Mouse (Mus musculus) kidney, embryonic 14.5 days (tissue): ENCODE results near the gene Col6a3. TPM values are rescaled to one million over a fixed set of nuclear protein-coding genes. Genes with fewer than 3 reads are reported as not detected.

Experiments used
- ATAC-seq: fragments of 200-750 bp; cut with Nextera tagmentation; 2 replicates; pipeline ENCODE4 v1.8.0; 2017; ENCODE audit warnings: moderate number of reproducible peaks, mild to moderate bottlenecking, moderate TSS enrichment, moderate library complexity; ENCODE audit not compliant: low FRiP score, low TSS enrichment
- H3K27ac ChIP-seq: fragments of 300-500 bp; sonication (generic); 2 replicates; pipeline ENCODE4 v1.5.1; 2014; ENCODE audit warnings: low read depth, mild to moderate bottlenecking, low read length, moderate library complexity, mixed read lengths
- H3K27me3 ChIP-seq: fragments of 300-500 bp; sonication (generic); 2 replicates; pipeline ENCODE4 v1.6.1; 2014; ENCODE audit warnings: mild to moderate bottlenecking, low read length; ENCODE audit not compliant: control insufficient read depth, insufficient read depth
- H3K36me3 ChIP-seq: fragments of 300-500 bp; sonication (generic); 2 replicates; pipeline ENCODE4 v1.6.1; 2014; ENCODE audit warnings: low read length, mixed read lengths; ENCODE audit not compliant: control insufficient read depth, insufficient read depth
- H3K4me1 ChIP-seq: fragments of 300-500 bp; sonication (generic); 2 replicates; pipeline ENCODE4 v1.6.1; 2014; ENCODE audit warnings: low read length, mixed read lengths; ENCODE audit not compliant: control insufficient read depth, insufficient read depth
- H3K4me2 ChIP-seq: fragments of 300-500 bp; sonication (generic); replicated peaks from 2 replicates; pipeline ENCODE4 v1.6.1; 2014; ENCODE audit warnings: low read depth, mild to moderate bottlenecking, low read length
- H3K4me3 ChIP-seq: fragments of 300-500 bp; sonication (generic); 2 replicates; pipeline ENCODE4 v1.5.1; 2014; ENCODE audit warnings: mild to moderate bottlenecking, low read length
- H3K9ac ChIP-seq: fragments of 300-500 bp; sonication (generic); 2 replicates; pipeline ENCODE4 v1.6.1; 2014; ENCODE audit warnings: low read depth, mild to moderate bottlenecking, low read length, moderate library complexity
- H3K9me3 ChIP-seq: fragments of 300-500 bp; sonication (generic); 2 replicates; pipeline ENCODE4 v1.6.1; 2016; ENCODE audit warnings: low read length; ENCODE audit not compliant: control insufficient read depth
- WGBS: fragments of 180-500 bp; shearing (Covaris S2); extraction: QIAGEN DNeasy Blood & Tissue Kit; methylation state at CpG from one replicate; pipeline ENCODE4 v1.1.7; 2014; 5-methylcytosine and 5-hydroxymethylcytosine counted together
- polyA plus RNA-seq: library from polyadenylated mRNA; unstranded; fragments of >200 nt; fragmentation: Nextera tagmentation; extraction: Ambion mirVana; gene quantifications from 2 replicates; pipeline ENCODE4 v1.2.1, GENCODE M21; 2014

Col6a3 gene
- polyA plus RNA-seq, result 22.0 and 22.8 TPM in 2 replicates

DNA sequence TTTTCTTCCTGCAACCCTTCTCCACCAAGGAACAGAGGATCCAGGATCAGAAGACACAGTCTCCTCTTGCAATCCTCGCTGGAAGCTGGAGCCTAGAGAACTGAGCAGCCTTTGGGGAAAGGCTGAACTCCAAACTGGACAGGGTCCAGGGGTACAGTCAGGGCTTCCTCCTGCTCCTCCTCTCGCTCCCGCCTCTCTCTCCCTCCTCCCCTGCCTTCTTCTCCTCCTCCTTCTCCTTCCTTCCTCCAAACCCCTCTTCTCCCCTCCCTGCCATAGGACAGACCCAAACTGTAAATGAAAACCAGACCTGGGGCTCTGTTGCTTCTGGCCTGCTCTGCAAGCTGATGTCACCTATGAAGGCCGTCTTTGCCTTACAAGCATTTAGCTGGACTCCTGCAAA is at the start of gene Col6a3:
Gene Col6a3 (minus strand): TSS at position 136 of the 400 bp plus-strand sequence.
- H3K9ac ChIP-seq, result peak within 1 kb of the TSS; percentile 51; the same call in 1 of the 2 replicates
- H3K36me3 ChIP-seq, result no peaks in the 10 kb centered on the region
- peak within 1 kb of the TSS; percentile 66; the same call in 1 of the 2 replicates for H3K27ac ChIP-seq
- H3K9me3 ChIP-seq, result no peaks in the 10 kb centered on the region
- peak within 1 kb of the TSS; percentile 46 for H3K4me2 ChIP-seq
- WGBS, result 49% methylated on average over 4 of the region's 4 CpGs
- H3K4me1 ChIP-seq, result no peaks in the 10 kb centered on the region; the same call in 1 of the 2 replicates
- no peaks in the 10 kb centered on the region for H3K27me3 ChIP-seq
- peak within 1 kb of the TSS; percentile 32 for H3K4me3 ChIP-seq
- ATAC-seq, result peak; percentile 76; the same call in 1 of the 2 replicates

DNA sequence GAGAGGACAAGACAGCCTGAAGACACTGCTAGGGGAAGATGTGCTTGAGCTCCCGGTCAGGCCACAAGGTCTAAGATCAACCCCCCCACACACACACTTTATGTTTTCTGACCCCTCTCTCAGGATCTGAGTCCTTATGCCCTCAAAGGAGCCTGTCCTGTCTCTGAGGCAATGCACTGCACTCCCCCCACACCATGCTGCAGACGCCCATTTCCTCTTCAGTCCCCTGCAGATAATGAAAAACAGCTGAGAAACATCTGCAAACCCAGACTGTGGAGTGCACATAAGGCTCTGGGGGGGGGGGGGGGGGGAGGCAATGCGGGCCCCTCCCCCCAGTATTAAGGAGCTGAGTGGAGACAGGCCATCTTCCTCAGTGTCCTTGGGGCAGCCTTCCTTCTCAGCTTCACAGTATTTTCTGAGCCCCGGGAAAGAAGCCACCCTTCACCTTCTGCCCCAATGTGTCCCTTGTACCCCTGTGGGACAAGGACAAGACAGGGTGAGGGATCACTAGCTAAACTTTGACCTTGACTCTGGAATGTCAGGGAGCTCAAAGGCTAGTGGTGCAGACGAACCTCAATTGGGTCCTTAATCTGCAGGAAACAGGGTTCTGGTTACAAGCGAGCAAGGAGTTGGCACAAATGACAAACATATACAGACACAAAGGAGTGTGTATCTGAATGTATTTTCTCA is 42.1 kb upstream of the Col6a3 start:
- WGBS, result 48% methylated on average over 6 of the region's 6 CpGs
- no peaks in the 10 kb centered on the region for H3K36me3 ChIP-seq
- ATAC-seq, result no peak
- no peaks in the 10 kb centered on the region for H3K4me1 ChIP-seq
- no peaks in the 10 kb centered on the region for H3K27me3 ChIP-seq
- no peak overlapping the region for H3K27ac ChIP-seq
- peaks cover under 1% of the 10 kb centered on the region; the same call in 1 of the 2 replicates for H3K9me3 ChIP-seq
- no peak overlapping the region for H3K4me2 ChIP-seq
- H3K9ac ChIP-seq, result no peak overlapping the region
- no peak overlapping the region for H3K4me3 ChIP-seq

DNA sequence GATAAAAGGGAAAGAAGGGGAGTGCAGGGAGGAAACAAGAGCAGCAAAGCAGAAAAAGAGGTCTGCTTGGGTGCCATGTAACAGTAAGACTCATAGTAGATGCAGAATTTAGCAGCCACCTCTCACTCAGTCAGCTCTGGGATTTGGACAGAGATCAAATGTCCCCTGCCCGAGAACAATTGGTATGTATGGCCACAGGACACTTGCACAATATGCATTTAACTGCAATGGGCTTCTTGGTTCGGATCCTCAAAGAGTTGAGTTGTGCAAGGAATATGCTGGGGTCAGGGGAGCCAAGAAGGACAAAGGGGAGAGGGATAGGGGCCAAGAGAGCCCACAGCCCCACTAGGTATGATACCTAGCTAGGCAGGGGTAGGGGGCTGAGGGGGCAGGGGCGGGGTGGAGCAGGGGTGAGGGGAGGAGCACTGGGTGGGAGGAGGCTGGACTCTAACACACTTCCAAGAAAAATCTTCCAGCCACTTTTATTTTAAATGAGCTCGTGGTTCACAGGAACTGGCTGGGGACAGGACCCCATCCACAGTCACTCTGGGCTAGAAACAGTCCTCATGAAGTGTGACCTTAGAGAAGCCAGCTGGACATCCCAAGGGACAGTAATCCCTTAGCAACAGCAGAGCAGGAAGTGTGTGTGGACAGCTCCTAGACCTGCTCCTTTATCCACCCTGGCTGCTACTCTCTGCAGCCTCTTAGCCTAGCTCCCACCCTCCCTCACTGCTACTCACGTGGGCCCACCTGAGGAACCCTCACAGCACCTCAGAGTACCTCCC is 32.9 kb upstream of the Col6a3 start:
- no peaks in the 10 kb centered on the region for H3K4me1 ChIP-seq
- H3K9me3 ChIP-seq, result no peaks in the 10 kb centered on the region
- no peak for ATAC-seq
- WGBS, result 63% methylated on average over 5 of the region's 5 CpGs
- H3K4me3 ChIP-seq, result no peak overlapping the region
- no peaks in the 10 kb centered on the region for H3K27me3 ChIP-seq
- no peak overlapping the region for H3K4me2 ChIP-seq
- H3K9ac ChIP-seq, result no peak overlapping the region
- no peaks in the 10 kb centered on the region for H3K36me3 ChIP-seq
- no peak overlapping the region for H3K27ac ChIP-seq

DNA sequence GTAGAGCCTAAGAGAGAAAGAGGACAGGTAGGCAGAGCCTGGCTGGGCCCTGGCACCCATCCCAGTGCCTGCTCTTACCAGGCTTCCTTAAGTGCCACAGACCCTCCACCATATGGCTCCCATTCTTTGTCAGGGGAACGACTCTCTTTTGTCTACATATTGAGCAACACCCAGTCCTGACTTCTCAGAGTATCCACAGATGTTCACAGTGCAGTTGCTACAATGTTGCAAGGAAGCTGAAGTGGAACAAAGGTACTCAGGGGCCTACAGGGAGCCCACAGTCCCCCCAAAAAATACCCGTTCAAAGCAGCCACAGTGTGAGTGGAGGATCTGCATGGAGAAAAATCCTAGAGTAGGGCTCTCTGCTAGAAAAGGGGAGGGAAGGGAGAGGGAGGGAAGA is 32.2 kb upstream of the Col6a3 start:
- WGBS, result 46% methylated on average over 2 of the region's 2 CpGs
- Histone ChIP-seq H3K9me3 (no peaks in the 10 kb centered on the region), H3K27ac (no peak overlapping the region)

DNA sequence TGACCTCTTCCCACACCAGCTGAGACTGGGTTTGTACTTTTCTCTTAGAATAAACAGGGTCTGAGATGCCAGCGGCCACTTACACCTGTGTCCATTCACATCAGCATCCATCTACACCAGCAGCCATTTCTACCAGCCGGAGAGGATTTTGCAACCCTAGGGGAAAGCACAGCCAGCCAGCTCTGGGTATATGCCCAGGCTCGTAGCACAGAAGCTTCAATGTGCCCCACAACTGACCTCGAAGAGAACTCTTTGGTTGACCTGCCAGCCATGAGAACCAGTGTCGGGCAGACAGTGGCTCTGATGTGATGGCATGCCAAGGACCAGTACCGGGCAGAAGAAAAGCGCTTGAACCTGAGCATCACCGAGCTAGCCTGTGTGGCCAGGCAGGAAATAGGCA is 31.6 kb upstream of the Col6a3 start:
- ATAC-seq, result no peak
- 88% methylated on average over 8 of the region's 8 CpGs for WGBS
- Histone ChIP-seq H3K9me3 (no peaks in the 10 kb centered on the region), H3K27me3 (no peaks in the 10 kb centered on the region), H3K9ac (no peak overlapping the region), H3K36me3 (no peaks in the 10 kb centered on the region), H3K27ac (no peak overlapping the region), H3K4me2 (no peak overlapping the region), H3K4me1 (no peaks in the 10 kb centered on the region), H3K4me3 (no peak overlapping the region)

More for the DNA sequence above, 32.2 kb upstream of the Col6a3 start:
- Histone ChIP-seq H3K36me3 (no peaks in the 10 kb centered on the region), H3K4me3 (no peak overlapping the region), H3K27me3 (no peaks in the 10 kb centered on the region), H3K4me1 (no peaks in the 10 kb centered on the region), H3K9ac (no peak overlapping the region), H3K4me2 (no peak overlapping the region)
- no peak for ATAC-seq

DNA sequence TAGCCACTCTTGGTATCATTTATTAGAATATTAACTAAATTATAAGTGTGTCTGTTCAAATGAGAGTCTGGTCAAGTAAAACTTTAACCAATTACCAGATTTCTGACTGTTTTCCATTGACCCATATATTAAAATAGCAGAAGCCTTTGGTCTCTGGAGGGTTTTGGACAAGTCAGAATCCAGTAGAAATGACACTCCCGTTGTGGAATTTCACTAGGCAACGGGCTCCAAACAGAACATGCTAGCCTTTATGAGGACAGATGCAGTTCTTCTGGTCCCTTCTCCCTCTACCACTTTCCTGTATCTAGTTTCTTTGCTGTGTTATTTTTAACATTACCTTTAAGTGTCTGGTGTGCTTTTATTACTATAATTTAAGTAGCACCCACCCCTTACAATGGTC is 26.8 kb upstream of the Col6a3 start:
- Histone ChIP-seq H3K4me3 (no peak overlapping the region), H3K27ac (no peak overlapping the region), H3K9me3 (no peaks in the 10 kb centered on the region), H3K9ac (no peak overlapping the region), H3K4me1 (no peaks in the 10 kb centered on the region), H3K4me2 (no peak overlapping the region), H3K36me3 (no peaks in the 10 kb centered on the region), H3K27me3 (no peaks in the 10 kb centered on the region)
- no peak for ATAC-seq
- 56% methylated on average over 2 of the region's 2 CpGs for WGBS

DNA sequence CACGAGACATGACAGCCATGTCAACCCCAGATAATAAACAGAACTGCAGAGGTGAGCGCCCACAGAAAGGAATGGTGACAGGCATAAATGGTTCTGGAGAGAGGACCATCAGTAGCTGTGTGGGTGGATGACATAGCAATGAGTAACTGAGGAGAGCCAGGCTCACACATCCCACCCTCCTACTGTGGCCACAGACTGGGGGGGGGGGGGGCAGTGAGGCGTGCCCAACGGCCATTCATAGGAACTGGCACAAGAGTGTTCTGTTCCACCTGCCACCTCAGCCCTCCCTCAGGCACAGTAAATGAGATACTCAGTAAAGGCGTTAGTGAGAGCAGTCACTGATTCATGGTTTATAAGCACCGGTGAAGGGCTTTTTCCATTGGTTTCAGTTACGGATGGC is 23.0 kb upstream of the Col6a3 start:
- no peak; the same call in 1 of the 2 replicates for ATAC-seq
- no peak overlapping the region for H3K27ac ChIP-seq
- no peaks in the 10 kb centered on the region for H3K9me3 ChIP-seq
- WGBS, result 58% methylated on average over 7 of the region's 7 CpGs
- H3K4me2 ChIP-seq, result no peak overlapping the region
- no peaks in the 10 kb centered on the region for H3K27me3 ChIP-seq
- H3K4me3 ChIP-seq, result no peak overlapping the region
- no peaks in the 10 kb centered on the region for H3K36me3 ChIP-seq
- H3K4me1 ChIP-seq, result no peaks in the 10 kb centered on the region
- H3K9ac ChIP-seq, result no peak overlapping the region

DNA sequence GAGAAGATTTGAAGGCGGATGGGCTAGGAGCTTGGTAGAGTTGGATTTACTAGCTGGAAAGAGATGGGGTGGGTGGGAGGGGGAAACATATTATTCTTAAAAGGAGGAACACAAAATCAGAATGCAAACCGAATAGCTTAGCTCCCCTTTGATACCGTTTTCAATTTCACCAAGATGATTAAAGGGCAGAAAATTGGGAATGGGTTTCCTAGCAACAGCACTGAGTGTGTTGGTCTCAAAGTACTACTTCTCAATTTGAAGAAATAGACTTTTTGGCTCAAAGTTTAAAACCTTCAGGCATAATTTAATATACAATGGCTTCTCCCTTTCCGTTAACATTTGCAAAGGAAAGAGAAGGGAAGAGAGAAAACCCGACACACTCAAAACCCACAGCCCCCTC is 12.1 kb upstream of the Col6a3 start:
- Histone ChIP-seq H3K36me3 (no peaks in the 10 kb centered on the region), H3K9ac (no peak overlapping the region), H3K27ac (no peak overlapping the region), H3K9me3 (no peaks in the 10 kb centered on the region), H3K4me2 (no peak overlapping the region), H3K4me3 (no peak overlapping the region), H3K27me3 (no peaks in the 10 kb centered on the region), H3K4me1 (no peaks in the 10 kb centered on the region)
- no peak for ATAC-seq
- WGBS, result 85% methylated on average over 5 of the region's 5 CpGs

DNA sequence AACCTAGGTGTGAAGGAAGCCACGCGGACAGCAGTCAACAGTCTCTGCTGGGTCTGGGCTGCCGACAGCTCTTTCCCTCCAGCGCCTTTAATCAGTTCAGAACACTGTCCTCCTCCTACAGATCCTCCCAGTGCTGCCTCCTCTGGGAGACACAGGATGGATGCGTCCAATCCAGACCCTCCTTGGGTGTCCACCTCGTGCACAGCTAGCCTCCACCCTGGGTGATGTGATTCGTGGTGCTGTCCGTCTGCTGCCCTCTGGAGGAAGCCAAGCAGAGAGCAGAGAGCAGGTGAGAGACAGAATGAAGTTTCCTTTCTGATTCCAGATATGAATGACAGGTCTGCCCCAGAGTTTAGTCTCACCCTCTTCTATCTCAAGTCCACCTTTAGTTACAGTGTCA is 6.1 kb upstream of the Col6a3 start:
- 16% methylated on average over 8 of the region's 8 CpGs for WGBS
- Histone ChIP-seq H3K27ac (no peak overlapping the region), H3K4me2 (no peak overlapping the region), H3K9ac (no peak overlapping the region), H3K4me3 (no peak overlapping the region), H3K27me3 (no peaks in the 10 kb centered on the region), H3K9me3 (no peaks in the 10 kb centered on the region), H3K36me3 (no peaks in the 10 kb centered on the region), H3K4me1 (no peaks in the 10 kb centered on the region)
- ATAC-seq, result peak; percentile 73; the same call in 1 of the 2 replicates
